Mouse (Mus musculus): ENCODE data around the gene Gm16253. TPM values are rescaled to one million over a fixed set of nuclear protein-coding genes. Genes with fewer than 3 reads are reported as not detected.
A peak's percentile ranks its signal among the peaks of the same experiment; 100 is the strongest.

Gm16253 gene
- total and polyA plus RNA-seq, 3 experiments, result 1.8 to 2.8 TPM; not detected in 1

DNA sequence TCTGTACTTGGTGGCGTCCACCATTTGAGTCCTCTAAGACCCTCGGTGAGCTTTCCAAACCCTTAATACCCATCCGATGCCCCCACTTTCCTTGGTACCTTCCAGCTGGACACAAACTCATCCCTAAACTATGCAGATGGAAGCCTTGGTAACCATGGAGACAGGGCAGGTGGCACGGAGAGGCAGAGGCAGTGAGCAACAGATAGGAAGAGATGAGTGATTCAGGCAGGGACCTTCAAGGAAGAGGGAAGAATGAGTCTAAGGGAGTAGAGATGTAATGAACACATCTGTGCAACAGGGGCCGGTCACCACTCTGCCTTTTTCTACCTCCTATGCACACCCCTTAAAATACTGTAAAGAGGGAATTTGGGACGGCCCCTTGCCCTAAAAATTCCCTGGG is 18.9 kb downstream of the Gm16253 start:
- DNase-seq, result no peak
- Histone ChIP-seq H3K27me3 (ENCODE audit: control insufficient read depth, insufficient read depth, low read length) (no peaks in the 10 kb centered on the region), H3K4me3 (no peak overlapping the region), H3K79me2 (replicated peaks; ENCODE audit: control insufficient read depth, insufficient read depth, low read length) (no peaks in the 10 kb centered on the region; the same call in 1 of the 2 replicates), H3K9ac (ENCODE audit: low read depth, low read length) (no peak overlapping the region), H3K27ac (peak overlapping the region; percentile 61; the same call in 1 of the 2 replicates), H3K4me1 (ENCODE audit: control insufficient read depth, insufficient read depth, low read length) (peaks cover 8% of the 10 kb centered on the region), H3K36me3 (ENCODE audit: control insufficient read depth, insufficient read depth, low read length) (no peaks in the 10 kb centered on the region)
- intact Hi-C loops (cut with DNase I), result no loop called here
- 51% methylated on average over 6 of the region's 6 CpGs for WGBS
- no peak for TF ChIP-seq EP300 (IDR thresholded peaks at IDR 0.05; ENCODE audit: insufficient read depth, low read depth, low read length)
- no peak for TF ChIP-seq CTCF (IDR thresholded peaks at IDR 0.05)

GRCm38 (mm10) chr3:96596228-96596707 is 19.5 kb downstream of the Gm16253 start, which contains the start of gene Ankrd34a:
Ankrd34a (plus strand) TSS chr3:96596636.
- WGBS, result 3% methylated on average over 23 of the region's 23 CpGs
- intact Hi-C loops (cut with DNase I), result no loop called here
- peak within 1 kb of the TSS; percentile 63 for H3K9ac ChIP-seq (ENCODE audit: low read depth, low read length)
- H3K4me3 ChIP-seq, result peak within 1 kb of the TSS; percentile 67
- peaks cover 8% of the 10 kb centered on the region for H3K4me1 ChIP-seq (ENCODE audit: control insufficient read depth, insufficient read depth, low read length)
- no peaks in the 10 kb centered on the region for H3K27me3 ChIP-seq (ENCODE audit: control insufficient read depth, insufficient read depth, low read length)
- TF ChIP-seq POLR2A (IDR thresholded peaks at IDR 0.05; ENCODE audit: insufficient read depth, low read depth, low read length), result no peak
- no peak for TF ChIP-seq CTCF (IDR thresholded peaks at IDR 0.05)
- TF ChIP-seq EP300 (IDR thresholded peaks at IDR 0.05; ENCODE audit: insufficient read depth, low read depth, low read length), result no peak
- DNase-seq, result peak; percentile 73 to 76
- H3K36me3 ChIP-seq (ENCODE audit: control insufficient read depth, insufficient read depth, low read length), result no peaks in the 10 kb centered on the region
- H3K27ac ChIP-seq, result peak within 1 kb of the TSS; percentile 70
- no peaks in the 10 kb centered on the region; the same call in 1 of the 2 replicates for H3K79me2 ChIP-seq (replicated peaks; ENCODE audit: control insufficient read depth, insufficient read depth, low read length)

- Histone ChIP-seq H3K79me2 (replicated peaks; ENCODE audit: control insufficient read depth, insufficient read depth, low read length) (no peaks in the 10 kb centered on the region; the same call in 1 of the 2 replicates), H3K27me3 (ENCODE audit: control insufficient read depth, insufficient read depth, low read length) (no peaks in the 10 kb centered on the region), H3K4me1 (ENCODE audit: control insufficient read depth, insufficient read depth, low read length) (peaks cover 8% of the 10 kb centered on the region), H3K27ac (peak overlapping the region; percentile 61; the same call in 1 of the 2 replicates), H3K36me3 (ENCODE audit: control insufficient read depth, insufficient read depth, low read length) (no peaks in the 10 kb centered on the region), H3K4me3 (peak overlapping the region; percentile 67), H3K9ac (ENCODE audit: low read depth, low read length) (peak overlapping the region; percentile 61)
- intact Hi-C loops (cut with DNase I), result no loop called here
- no peak for TF ChIP-seq POLR2A (IDR thresholded peaks at IDR 0.05; ENCODE audit: insufficient read depth, low read depth, low read length)
- TF ChIP-seq EP300 (IDR thresholded peaks at IDR 0.05; ENCODE audit: insufficient read depth, low read depth, low read length), result no peak
- TF ChIP-seq CTCF (IDR thresholded peaks at IDR 0.05), result no peak
- WGBS, result 3% methylated on average over 12 of the region's 12 CpGs
- DNase-seq, result no peak
Observed at GRCm38 (mm10) chr3:96596855-96597254, 20.1 kb downstream of the Gm16253 start.

DNA sequence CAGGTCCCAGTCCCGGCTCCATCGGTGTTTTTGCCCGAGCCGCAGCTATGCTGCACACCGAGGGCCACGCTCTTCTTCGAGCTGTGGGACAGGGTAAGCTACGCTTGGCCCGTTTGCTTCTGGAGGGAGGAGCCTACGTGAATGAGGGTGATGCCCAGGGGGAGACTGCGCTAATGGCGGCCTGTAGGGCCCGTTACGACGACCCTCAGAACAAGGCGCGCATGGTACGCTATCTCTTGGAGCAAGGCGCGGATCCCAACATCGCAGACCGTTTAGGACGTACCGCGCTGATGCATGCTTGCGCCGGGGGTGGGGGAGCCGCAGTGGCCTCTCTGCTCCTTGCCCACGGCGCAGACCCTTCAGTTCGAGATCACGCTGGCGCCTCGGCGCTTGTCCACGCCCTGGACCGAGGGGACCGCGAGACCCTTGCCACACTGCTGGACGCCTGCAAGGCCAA is 20.7 kb downstream of the Gm16253 start:
- 1% methylated on average over 40 of the region's 40 CpGs for WGBS
- Histone ChIP-seq H3K27ac (peak overlapping the region; percentile 70), H3K36me3 (ENCODE audit: control insufficient read depth, insufficient read depth, low read length) (peaks cover 2% of the 10 kb centered on the region; the same call in 1 of the 2 replicates), H3K4me3 (peak overlapping the region; percentile 67), H3K79me2 (replicated peaks; ENCODE audit: control insufficient read depth, insufficient read depth, low read length) (no peaks in the 10 kb centered on the region), H3K9ac (ENCODE audit: low read depth, low read length) (peak overlapping the region; percentile 61), H3K27me3 (ENCODE audit: control insufficient read depth, insufficient read depth, low read length) (no peaks in the 10 kb centered on the region), H3K4me1 (ENCODE audit: control insufficient read depth, insufficient read depth, low read length) (peaks cover 10% of the 10 kb centered on the region)
- intact Hi-C loops (cut with DNase I), result no loop called here
- DNase-seq, result peak; percentile 44 to 65
- TF ChIP-seq CTCF (IDR thresholded peaks at IDR 0.05) (no peak), POLR2A (IDR thresholded peaks at IDR 0.05; ENCODE audit: insufficient read depth, low read depth, low read length) (no peak), EP300 (IDR thresholded peaks at IDR 0.05; ENCODE audit: insufficient read depth, low read depth, low read length) (no peak)

GRCm38 (mm10) chr3:96598156-96599068 is 21.6 kb downstream of the Gm16253 start:
- H3K4me1 ChIP-seq (ENCODE audit: control insufficient read depth, insufficient read depth, low read length), result peaks cover 10% of the 10 kb centered on the region
- intact Hi-C loops (cut with DNase I), result no loop called here

GRCm38 (mm10) chr3:96599069-96599393 is 22.2 kb downstream of the Gm16253 start:
- Histone ChIP-seq H3K9ac (ENCODE audit: low read depth, low read length) (no peak overlapping the region), H3K79me2 (replicated peaks; ENCODE audit: control insufficient read depth, insufficient read depth, low read length) (peaks cover 2% of the 10 kb centered on the region), H3K36me3 (ENCODE audit: control insufficient read depth, insufficient read depth, low read length) (peaks cover 15% of the 10 kb centered on the region), H3K4me1 (ENCODE audit: control insufficient read depth, insufficient read depth, low read length) (peaks cover 12% of the 10 kb centered on the region), H3K27me3 (ENCODE audit: control insufficient read depth, insufficient read depth, low read length) (no peaks in the 10 kb centered on the region), H3K4me3 (no peak overlapping the region), H3K27ac (no peak overlapping the region; the same call in 1 of the 2 replicates)
- TF ChIP-seq EP300 (IDR thresholded peaks at IDR 0.05; ENCODE audit: insufficient read depth, low read depth, low read length) (no peak), POLR2A (IDR thresholded peaks at IDR 0.05; ENCODE audit: insufficient read depth, low read depth, low read length) (no peak), CTCF (IDR thresholded peaks at IDR 0.05) (no peak)
- intact Hi-C loops (cut with DNase I), result no loop called here
- 84% methylated on average over 8 of the region's 8 CpGs for WGBS
- DNase-seq, result no peak

More at GRCm38 (mm10) chr3:96598156-96599068, 21.6 kb downstream of the Gm16253 start:
- Histone ChIP-seq H3K27me3 (ENCODE audit: control insufficient read depth, insufficient read depth, low read length) (no peaks in the 10 kb centered on the region), H3K4me3 (peak overlapping the region; percentile 67), H3K27ac (peak overlapping the region; percentile 70), H3K9ac (ENCODE audit: low read depth, low read length) (peak overlapping the region; percentile 61), H3K79me2 (replicated peaks; ENCODE audit: control insufficient read depth, insufficient read depth, low read length) (no peaks in the 10 kb centered on the region), H3K36me3 (ENCODE audit: control insufficient read depth, insufficient read depth, low read length) (peaks cover 12% of the 10 kb centered on the region)
- peak; percentile 87 for DNase-seq
- TF ChIP-seq CTCF (IDR thresholded peaks at IDR 0.05) (no peak), POLR2A (IDR thresholded peaks at IDR 0.05; ENCODE audit: insufficient read depth, low read depth, low read length) (peak; percentile 89)
- WGBS, result 11% methylated on average over 54 of the region's 54 CpGs
